Mouse (Mus musculus) limb, embryonic 14.5 days (tissue): ENCODE measurements around the gene B3gnt2. TPM values are rescaled to one million over a fixed set of nuclear protein-coding genes. Genes with fewer than 3 reads are reported as not detected.

Source experiments
- ATAC-seq: fragments of 200-750 bp; cut with Nextera tagmentation; 2 replicates; pipeline ENCODE4 v1.8.0; 2017; ENCODE audit warnings: low read depth, moderate number of reproducible peaks, moderate TSS enrichment; ENCODE audit not compliant: low FRiP score
- DNase-seq: peaks from one replicate; pipeline ENCODE4 v3.0.0-alpha.2; 2015; ENCODE audit warnings: low spot score
- H3K27ac ChIP-seq: fragments of 300-500 bp; sonication (generic); replicated peaks from 2 replicates; pipeline ENCODE4 v1.5.1; 2014; ENCODE audit warnings: low read depth, mild to moderate bottlenecking, low read length, moderate library complexity, mixed read lengths
- H3K27me3 ChIP-seq: fragments of 300-500 bp; sonication (generic); 2 replicates; pipeline ENCODE4 v1.6.1; 2014; ENCODE audit warnings: low read length, mixed read lengths; ENCODE audit not compliant: control insufficient read depth, insufficient read depth
- H3K36me3 ChIP-seq: fragments of 300-500 bp; sonication (generic); 2 replicates; pipeline ENCODE4 v1.6.1; 2014; ENCODE audit warnings: mild to moderate bottlenecking, low read length, moderate library complexity, mixed read lengths; ENCODE audit not compliant: control insufficient read depth, insufficient read depth
- H3K4me1 ChIP-seq: fragments of 300-500 bp; sonication (generic); 2 replicates; pipeline ENCODE4 v1.6.1; 2014; ENCODE audit warnings: antibody characterized with exemption, low read length, mixed read lengths; ENCODE audit not compliant: control insufficient read depth, insufficient read depth
- H3K4me2 ChIP-seq: fragments of 300-500 bp; sonication (generic); replicated peaks from 2 replicates; pipeline ENCODE4 v1.6.1; 2014; ENCODE audit warnings: low read depth, mild to moderate bottlenecking, low read length, moderate library complexity; ENCODE audit not compliant: severe bottlenecking
- H3K4me3 ChIP-seq: fragments of 300-500 bp; sonication (generic); replicated peaks from 2 replicates; pipeline ENCODE4 v1.5.1; 2014; ENCODE audit warnings: low read length
- H3K9ac ChIP-seq: fragments of 300-500 bp; sonication (generic); 2 replicates; pipeline ENCODE4 v1.6.1; 2014; ENCODE audit warnings: mild to moderate bottlenecking, low read depth, low read length, moderate library complexity; ENCODE audit not compliant: severe bottlenecking
- H3K9me3 ChIP-seq: fragments of 300-500 bp; sonication (generic); 2 replicates; pipeline ENCODE4 v1.6.1; 2016; ENCODE audit warnings: low read length; ENCODE audit not compliant: control insufficient read depth
- POLR2A ChIP-seq: fragments of 200-500 bp; IDR thresholded peaks from 2 replicates; pipeline ENCODE4 v1.8.0; 2012; ENCODE audit warnings: inconsistent platforms, mild to moderate bottlenecking, moderate library complexity, borderline replicate concordance; ENCODE audit not compliant: insufficient read depth, insufficient read length; ENCODE audit errors: extremely low read depth
- WGBS: fragments of 180-500 bp; shearing (Covaris S2); extraction: QIAGEN DNeasy Blood & Tissue Kit; methylation state at CpG from one replicate; pipeline ENCODE4 v1.1.7; 2014; 5-methylcytosine and 5-hydroxymethylcytosine counted together
- polyA plus RNA-seq, 2 experiments: library from polyadenylated mRNA; depleted of rRNA in 1 of 2; stranded (reverse) in 1 of 2; unstranded in 1 of 2; fragments of >200 nt; fragmentation: Nextera tagmentation in 1 of 2; extraction: Ambion mirVana in 1 of 2; gene quantifications; 2 replicates each; pipeline versions ENCODE4 v1.2.1 to v1.2.3; 2012 to 2014

The B3gnt2 gene
- polyA plus RNA-seq, 2 experiments = 6.2 to 9.7 TPM

- no peak for DNase-seq
Observed at GRCm38 (mm10) chr11:22780761-22781160, 80.0 kb downstream of the B3gnt2 start.

GRCm38 (mm10) chr11:22779821-22780551 lies 80.8 kb downstream of the B3gnt2 start:
- 74% methylated on average over 6 of the region's 6 CpGs for WGBS
- Histone ChIP-seq H3K4me1 (no peaks in the 10 kb centered on the region), H3K27me3 (no peaks in the 10 kb centered on the region), H3K27ac (no peak overlapping the region), H3K4me3 (no peak overlapping the region), H3K9me3 (no peaks in the 10 kb centered on the region), H3K9ac (no peak overlapping the region), H3K36me3 (no peaks in the 10 kb centered on the region), H3K4me2 (no peak overlapping the region)
- DNase-seq (no peak), ATAC-seq (no peak)
- no peak for TF ChIP-seq POLR2A

More at GRCm38 (mm10) chr11:22780761-22781160, 80.0 kb downstream of the B3gnt2 start:
- Histone ChIP-seq H3K4me3 (no peak overlapping the region), H3K4me1 (no peaks in the 10 kb centered on the region), H3K27me3 (no peaks in the 10 kb centered on the region), H3K9me3 (no peaks in the 10 kb centered on the region), H3K9ac (no peak overlapping the region), H3K27ac (no peak overlapping the region), H3K36me3 (no peaks in the 10 kb centered on the region), H3K4me2 (no peak overlapping the region)
- ATAC-seq = no peak
- no peak for TF ChIP-seq POLR2A
- WGBS = 88% methylated on average over 2 of the region's 2 CpGs

- Histone ChIP-seq H3K4me3 (no peak overlapping the region), H3K9ac (no peak overlapping the region), H3K9me3 (no peaks in the 10 kb centered on the region), H3K27ac (no peak overlapping the region), H3K4me1 (no peaks in the 10 kb centered on the region), H3K27me3 (no peaks in the 10 kb centered on the region), H3K4me2 (no peak overlapping the region), H3K36me3 (no peaks in the 10 kb centered on the region)
- ATAC-seq (no peak), DNase-seq (no peak)
- 79% methylated on average over 3 of the region's 3 CpGs for WGBS
- TF ChIP-seq POLR2A = no peak
Observed at GRCm38 (mm10) chr11:22778596-22778995, 82.2 kb downstream of the B3gnt2 start.

- no peak overlapping the region for H3K27ac ChIP-seq
- 91% methylated on average over 2 of the region's 2 CpGs for WGBS
Observed at GRCm38 (mm10) chr11:22777531-22777930, 83.2 kb downstream of the B3gnt2 start.

GRCm38 (mm10) chr11:22774821-22775220 lies 85.9 kb downstream of the B3gnt2 start:
- Histone ChIP-seq H3K9me3 (no peaks in the 10 kb centered on the region), H3K4me3 (no peak overlapping the region), H3K4me1 (no peaks in the 10 kb centered on the region), H3K36me3 (no peaks in the 10 kb centered on the region), H3K9ac (no peak overlapping the region), H3K27me3 (no peaks in the 10 kb centered on the region), H3K27ac (no peak overlapping the region), H3K4me2 (no peak overlapping the region)
- no peak for TF ChIP-seq POLR2A
- no peak for ATAC-seq
- DNase-seq = no peak
- WGBS = 88% methylated on average over 2 of the region's 2 CpGs

More at GRCm38 (mm10) chr11:22777531-22777930, 83.2 kb downstream of the B3gnt2 start:
- ATAC-seq (no peak), DNase-seq (no peak)
- no peak overlapping the region for H3K9ac ChIP-seq
- H3K27me3 ChIP-seq = no peaks in the 10 kb centered on the region
- H3K9me3 ChIP-seq = no peaks in the 10 kb centered on the region
- no peak overlapping the region for H3K4me2 ChIP-seq
- TF ChIP-seq POLR2A = no peak
- no peak overlapping the region for H3K4me3 ChIP-seq
- no peaks in the 10 kb centered on the region for H3K36me3 ChIP-seq
- no peaks in the 10 kb centered on the region for H3K4me1 ChIP-seq

DNA sequence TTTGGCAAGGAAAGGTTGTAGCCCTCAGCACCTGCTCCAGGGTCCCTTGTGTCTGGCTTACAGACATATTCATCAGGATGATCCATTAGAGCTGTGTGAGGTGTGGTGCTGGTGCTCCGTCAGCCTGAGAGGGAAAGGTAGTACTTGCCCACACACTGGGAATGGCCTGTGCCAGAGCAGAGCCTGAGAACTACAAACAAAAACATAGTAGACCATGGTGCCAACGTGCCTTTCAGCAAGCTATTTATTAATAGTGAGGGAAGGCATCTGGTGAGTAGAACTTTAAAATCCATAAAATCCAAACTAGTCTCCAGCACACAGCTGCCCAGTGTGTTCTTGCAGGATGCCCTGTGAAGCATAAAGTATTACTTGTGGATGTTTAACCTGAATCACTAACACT lies 94.5 kb downstream of the B3gnt2 start:
- WGBS = 70% methylated on average over 2 of the region's 2 CpGs
- H3K4me2 ChIP-seq = no peak overlapping the region
- H3K4me3 ChIP-seq = no peak overlapping the region
- no peaks in the 10 kb centered on the region for H3K27me3 ChIP-seq
- no peaks in the 10 kb centered on the region for H3K4me1 ChIP-seq
- ATAC-seq = no peak
- no peaks in the 10 kb centered on the region for H3K36me3 ChIP-seq
- H3K27ac ChIP-seq = no peak overlapping the region
- no peak for TF ChIP-seq POLR2A
- no peak for DNase-seq
- H3K9me3 ChIP-seq = no peaks in the 10 kb centered on the region
- no peak overlapping the region for H3K9ac ChIP-seq
